Mouse (Mus musculus) forebrain, embryonic 12.5 days (tissue): ENCODE data around the gene Chmp2a. TPM values are rescaled to one million over a fixed set of nuclear protein-coding genes. Genes with fewer than 3 reads are reported as not detected.
"Not testable (repeated sequence)": the region's sequence is repeated elsewhere in the genome, so short reads cannot be mapped to it uniquely, and the experiment has no call there.

Experiments used
- ATAC-seq: fragments of 200-750 bp; cut with Nextera tagmentation; 2 replicates; pipeline ENCODE4 v1.8.0; 2017; ENCODE audit warnings: moderate TSS enrichment; ENCODE audit not compliant: low FRiP score
- H3K27ac ChIP-seq: fragments of 300-500 bp; sonication (generic); 2 replicates; pipeline ENCODE4 v1.5.1; 2016; ENCODE audit warnings: mild to moderate bottlenecking
- H3K27me3 ChIP-seq: fragments of 300-500 bp; sonication (generic); 2 replicates; pipeline ENCODE4 v1.6.1; 2016; ENCODE audit warnings: mild to moderate bottlenecking
- H3K36me3 ChIP-seq: fragments of 300-500 bp; sonication (generic); replicated peaks from 2 replicates; pipeline ENCODE4 v1.6.1; 2016; ENCODE audit warnings: mild to moderate bottlenecking
- H3K4me1 ChIP-seq: fragments of 300-500 bp; sonication (generic); 2 replicates; pipeline ENCODE4 v1.6.1; 2016
- H3K4me2 ChIP-seq: fragments of 300-500 bp; sonication (generic); 2 replicates; pipeline ENCODE4 v1.6.1; 2016; ENCODE audit warnings: mild to moderate bottlenecking, moderate library complexity
- H3K4me3 ChIP-seq: fragments of 300-500 bp; sonication (generic); replicated peaks from 2 replicates; pipeline ENCODE4 v1.5.1; 2016; ENCODE audit warnings: mild to moderate bottlenecking
- H3K9ac ChIP-seq: fragments of 300-500 bp; sonication (generic); 2 replicates; pipeline ENCODE4 v1.6.1; 2016; ENCODE audit warnings: mild to moderate bottlenecking
- H3K9me3 ChIP-seq: fragments of 300-500 bp; sonication (generic); 2 replicates; pipeline ENCODE4 v1.6.1; 2016
- WGBS: fragments of 180-500 bp; shearing (Covaris S2); methylation state at CpG from one replicate; pipeline ENCODE4 v1.1.7; 2016; 5-methylcytosine and 5-hydroxymethylcytosine counted together
- polyA plus RNA-seq: library from polyadenylated mRNA; unstranded; fragments of >200 nt; fragmentation: Nextera tagmentation; extraction: Ambion mirVana; gene quantifications from 2 replicates; pipeline ENCODE4 v1.2.1, GENCODE M21; 2016

Chmp2a gene
- polyA plus RNA-seq: 127 and 132 TPM in 2 replicates

GRCm38 (mm10) chr7:13034148-13034977 is at the start of gene Chmp2a:
Gene Chmp2a (minus strand): TSS chr7:13034807.
- Histone ChIP-seq H3K27me3 (no peaks in the 10 kb centered on the region), H3K9me3 (no peaks in the 10 kb centered on the region), H3K27ac (peak within 1 kb of the TSS; percentile 91), H3K4me3 (peak within 1 kb of the TSS; percentile 61), H3K9ac (peak within 1 kb of the TSS; percentile 74), H3K4me2 (peak within 1 kb of the TSS; percentile 85), H3K36me3 (peaks cover 59% of the 10 kb centered on the region), H3K4me1 (peaks cover 46% of the 10 kb centered on the region)
- peak; percentile 83 for ATAC-seq
- under 1% methylated on average over 45 of the region's 45 CpGs for WGBS

GRCm38 (mm10) chr7:13072293-13072692 is 37.7 kb upstream of the Chmp2a start:
- no peak for ATAC-seq
- H3K9ac ChIP-seq: no peak overlapping the region
- H3K4me3 ChIP-seq: no peak overlapping the region
- H3K36me3 ChIP-seq: no peaks in the 10 kb centered on the region
- no peaks in the 10 kb centered on the region for H3K4me1 ChIP-seq
- 56% methylated on average over 5 of the region's 5 CpGs for WGBS
- H3K4me2 ChIP-seq: no peak overlapping the region
- no peaks in the 10 kb centered on the region for H3K9me3 ChIP-seq
- H3K27ac ChIP-seq: no peak overlapping the region
- H3K27me3 ChIP-seq: no peaks in the 10 kb centered on the region

- not testable (repeated sequence) for H3K27me3 ChIP-seq, H3K4me3 ChIP-seq, H3K4me1 ChIP-seq, H3K4me2 ChIP-seq, H3K9ac ChIP-seq, H3K36me3 ChIP-seq, ATAC-seq, H3K27ac ChIP-seq
- WGBS: 59% methylated on average over 2 of the region's 2 CpGs
- H3K9me3 ChIP-seq: 0 out of 2 replicates have a peak, but pooled peaks cover 12% of the 10 kb centered on the region
Observed at GRCm38 (mm10) chr7:13063399-13063798, 28.8 kb upstream of the Chmp2a start.

- no peaks in the 10 kb centered on the region for H3K27me3 ChIP-seq
Observed at GRCm38 (mm10) chr7:13059536-13059935, 24.9 kb upstream of the Chmp2a start.

GRCm38 (mm10) chr7:13056913-13057700 is 22.5 kb upstream of the Chmp2a start:
- Histone ChIP-seq H3K36me3 (no peaks in the 10 kb centered on the region), H3K27me3 (no peaks in the 10 kb centered on the region), H3K4me3 (no peak overlapping the region), H3K4me2 (no peak overlapping the region), H3K9ac (no peak overlapping the region), H3K27ac (no peak overlapping the region), H3K9me3 (no peaks in the 10 kb centered on the region), H3K4me1 (peaks cover 6% of the 10 kb centered on the region; the same call in 1 of the 2 replicates)
- ATAC-seq: no peak
- WGBS: 56% methylated on average over 8 of the region's 8 CpGs

More at GRCm38 (mm10) chr7:13059536-13059935, 24.9 kb upstream of the Chmp2a start:
- no peak overlapping the region for H3K27ac ChIP-seq
- no peak overlapping the region for H3K9ac ChIP-seq
- H3K9me3 ChIP-seq: 0 out of 2 replicates have a peak, but pooled peaks cover 8% of the 10 kb centered on the region
- WGBS: 90% methylated on average over 9 of the region's 9 CpGs
- no peak overlapping the region for H3K4me3 ChIP-seq
- no peak overlapping the region for H3K4me2 ChIP-seq
- no peaks in the 10 kb centered on the region for H3K36me3 ChIP-seq
- no peak for ATAC-seq
- H3K4me1 ChIP-seq: no peaks in the 10 kb centered on the region; the same call in 1 of the 2 replicates

GRCm38 (mm10) chr7:13054287-13055010 is 19.8 kb upstream of the Chmp2a start, which contains the start of gene Mzf1:
Gene Mzf1 (minus strand): TSS chr7:13054764.
- Histone ChIP-seq H3K27ac (peak within 1 kb of the TSS; percentile 96), H3K9ac (peak within 1 kb of the TSS; percentile 64), H3K9me3 (no peaks in the 10 kb centered on the region), H3K27me3 (no peaks in the 10 kb centered on the region), H3K4me1 (peaks cover 6% of the 10 kb centered on the region; the same call in 1 of the 2 replicates), H3K4me2 (peak within 1 kb of the TSS; percentile 59), H3K36me3 (no peaks in the 10 kb centered on the region), H3K4me3 (peak within 1 kb of the TSS; percentile 55)
- WGBS: under 1% methylated on average over 41 of the region's 41 CpGs
- peak; percentile 95 for ATAC-seq

- Histone ChIP-seq H3K36me3 (no peaks in the 10 kb centered on the region), H3K4me1 (peaks cover 6% of the 10 kb centered on the region; the same call in 1 of the 2 replicates), H3K9ac (peak overlapping the region; percentile 64), H3K27ac (peak overlapping the region; percentile 96), H3K27me3 (no peaks in the 10 kb centered on the region), H3K4me2 (peak overlapping the region; percentile 59), H3K4me3 (peak overlapping the region; percentile 55), H3K9me3 (no peaks in the 10 kb centered on the region)
- 2% methylated on average over 15 of the region's 15 CpGs for WGBS
- no peak for ATAC-seq
Observed at GRCm38 (mm10) chr7:13053961-13054286, 19.3 kb upstream of the Chmp2a start.

- no peaks in the 10 kb centered on the region for H3K27me3 ChIP-seq
- H3K9ac ChIP-seq: peak overlapping the region; percentile 64; the same call in 1 of the 2 replicates
- H3K4me2 ChIP-seq: peak overlapping the region; percentile 59
- no peaks in the 10 kb centered on the region for H3K9me3 ChIP-seq
- H3K4me1 ChIP-seq: peaks cover 6% of the 10 kb centered on the region; the same call in 1 of the 2 replicates
- H3K27ac ChIP-seq: peak overlapping the region; percentile 96; the same call in 1 of the 2 replicates
- ATAC-seq: no peak
- peak overlapping the region; percentile 55 for H3K4me3 ChIP-seq
- 95% methylated on average over 2 of the region's 2 CpGs for WGBS
- no peaks in the 10 kb centered on the region for H3K36me3 ChIP-seq
Observed at GRCm38 (mm10) chr7:13053501-13053900, 18.9 kb upstream of the Chmp2a start.

GRCm38 (mm10) chr7:13053001-13053400 is 18.4 kb upstream of the Chmp2a start:
- H3K9ac ChIP-seq: no peak overlapping the region
- no peak overlapping the region for H3K4me2 ChIP-seq
- H3K36me3 ChIP-seq: no peaks in the 10 kb centered on the region
- no peaks in the 10 kb centered on the region for H3K9me3 ChIP-seq
- no peaks in the 10 kb centered on the region for H3K27me3 ChIP-seq
- no peak overlapping the region for H3K4me3 ChIP-seq
- no peak overlapping the region for H3K27ac ChIP-seq
- no peak for ATAC-seq
- H3K4me1 ChIP-seq: peaks cover 6% of the 10 kb centered on the region; the same call in 1 of the 2 replicates
- WGBS: 91% methylated on average over 13 of the region's 13 CpGs

GRCm38 (mm10) chr7:13046084-13046483 is 11.5 kb upstream of the Chmp2a start:
- Histone ChIP-seq H3K9ac (no peak overlapping the region), H3K36me3 (no peaks in the 10 kb centered on the region), H3K4me3 (no peak overlapping the region), H3K27ac (no peak overlapping the region), H3K27me3 (peaks cover 47% of the 10 kb centered on the region), H3K9me3 (0 out of 2 replicates have a peak, but pooled peaks cover 5% of the 10 kb centered on the region), H3K4me1 (peaks cover 14% of the 10 kb centered on the region), H3K4me2 (no peak overlapping the region)
- WGBS: 9% methylated on average over 2 of the region's 2 CpGs
- peak; percentile 53 for ATAC-seq

- peaks cover 53% of the 10 kb centered on the region for H3K27me3 ChIP-seq
- no peak overlapping the region for H3K27ac ChIP-seq
Observed at GRCm38 (mm10) chr7:13044254-13044625, 9.6 kb upstream of the Chmp2a start.

More at GRCm38 (mm10) chr7:13044254-13044625, 9.6 kb upstream of the Chmp2a start:
- 0 out of 2 replicates have a peak, but pooled peaks cover 5% of the 10 kb centered on the region for H3K9me3 ChIP-seq
- H3K4me2 ChIP-seq: peak overlapping the region; percentile 85
- no peaks in the 10 kb centered on the region for H3K36me3 ChIP-seq
- peak overlapping the region; percentile 73 for H3K9ac ChIP-seq
- WGBS: 3% methylated on average over 23 of the region's 23 CpGs
- H3K4me3 ChIP-seq: peak overlapping the region; percentile 48
- peaks cover 17% of the 10 kb centered on the region for H3K4me1 ChIP-seq
- peak; percentile 31; the same call in 1 of the 2 replicates for ATAC-seq
